Mouse (Mus musculus) layer of hippocampus, adult 11-12 months (tissue): ENCODE measurements at regions not wholly inside any gene's neighbourhood (a gene's known extent, or its start where the extent isn't known, plus 50 kb on each side); places are given as distances from the start of the nearest gene placed in this dataset.
A peak's percentile ranks its signal among the peaks of the same experiment; 100 is the strongest.

Experiments used
- DNase-seq: peaks from one replicate; pipeline ENCODE4 v3.0.0; 2022; ENCODE audit warnings: low spot score

DNA sequence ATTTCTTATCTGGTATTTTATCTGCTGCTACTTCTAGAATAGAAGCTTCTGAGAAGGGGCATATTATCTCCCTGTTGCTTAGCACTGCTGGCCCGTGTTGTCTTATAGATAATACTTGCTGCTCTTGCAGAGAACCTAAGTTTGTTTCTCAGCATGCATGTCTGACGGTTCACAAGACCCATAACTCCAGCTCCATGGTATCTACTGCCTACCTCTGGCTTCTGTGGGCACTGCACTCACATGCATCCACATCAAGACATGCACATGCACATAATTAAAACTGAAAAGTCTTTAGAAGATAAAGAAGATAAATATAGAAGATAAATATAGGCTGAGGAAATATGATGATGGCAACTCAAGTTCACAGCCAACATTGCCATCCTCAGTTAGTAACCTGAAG is 667.8 kb upstream of the Tmem132c start:
- DNase-seq, result no peak

- no peak for DNase-seq
These were observed 643.8 kb upstream of the Tmem132c start for GRCm38 (mm10) chr5:126597786-126598330.

DNA sequence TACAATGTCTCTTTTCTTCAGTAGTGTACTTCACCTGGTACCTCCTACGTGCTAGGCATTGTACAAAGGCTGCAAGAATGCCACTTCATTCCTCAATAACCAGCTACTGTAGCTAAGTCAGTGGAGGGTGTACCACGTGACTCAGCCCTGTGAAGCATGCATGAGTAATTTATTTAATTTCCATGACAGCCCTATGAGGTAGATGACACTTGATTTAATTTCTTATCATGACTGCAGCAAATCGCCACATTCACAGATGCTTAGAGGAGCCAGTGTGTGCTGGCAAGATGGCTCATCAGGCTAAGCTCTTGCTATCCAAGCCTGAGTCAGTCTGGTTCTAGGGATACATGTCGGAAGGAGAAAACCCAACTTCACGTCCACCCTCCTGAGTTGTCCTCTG is 642.0 kb upstream of the Tmem132c start:
- no peak for DNase-seq

DNA sequence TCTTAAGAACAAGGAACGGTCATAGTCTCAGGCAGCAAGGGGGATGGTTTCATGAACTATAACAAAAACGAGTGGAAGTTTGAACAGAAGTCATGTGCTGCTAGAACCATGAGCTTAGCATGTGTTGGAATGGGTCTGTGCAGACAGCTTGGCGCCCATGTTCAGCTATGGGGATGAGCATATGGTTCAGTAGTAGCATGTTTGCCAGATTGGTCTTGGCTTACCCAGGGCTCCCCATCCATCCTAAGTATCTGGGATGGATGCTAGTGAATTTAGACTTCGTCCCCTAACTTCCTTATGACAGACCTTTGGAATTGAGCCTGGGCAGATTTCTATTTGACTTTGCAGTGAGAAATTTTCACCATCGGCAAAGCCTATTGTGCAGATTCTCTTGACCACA is 634.9 kb upstream of the Tmem132c start:
- DNase-seq, result no peak

DNA sequence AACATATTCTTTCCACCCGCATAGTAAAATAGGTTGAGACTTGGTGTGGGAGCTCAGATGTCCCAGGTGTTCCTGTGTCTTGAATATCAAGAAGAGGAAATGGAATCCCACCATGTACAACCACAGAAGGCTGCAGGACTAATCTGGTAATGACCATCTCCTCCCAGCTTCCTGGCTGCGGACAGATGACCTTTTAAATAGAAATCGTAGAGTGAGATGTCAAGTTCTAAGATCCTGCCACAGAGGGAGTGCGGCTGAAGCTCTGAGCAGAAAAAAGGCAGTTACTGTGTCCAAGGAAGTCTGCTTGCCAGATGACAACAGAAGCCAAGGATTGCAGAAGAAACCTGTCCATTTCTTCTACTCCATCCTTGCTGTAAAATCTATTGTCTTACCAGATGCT is 629.0 kb upstream of the Tmem132c start:
- DNase-seq, result no peak

GRCm38 (mm10) chr5:126622551-126622950 is 619.1 kb upstream of the Tmem132c start:
- DNase-seq, result no peak

- DNase-seq, result peak; percentile 72
These were observed 618.4 kb upstream of the Tmem132c start for GRCm38 (mm10) chr5:126623205-126623604.

- no peak for DNase-seq
These were observed 611.8 kb upstream of the Tmem132c start for GRCm38 (mm10) chr5:126629826-126630225.

DNA sequence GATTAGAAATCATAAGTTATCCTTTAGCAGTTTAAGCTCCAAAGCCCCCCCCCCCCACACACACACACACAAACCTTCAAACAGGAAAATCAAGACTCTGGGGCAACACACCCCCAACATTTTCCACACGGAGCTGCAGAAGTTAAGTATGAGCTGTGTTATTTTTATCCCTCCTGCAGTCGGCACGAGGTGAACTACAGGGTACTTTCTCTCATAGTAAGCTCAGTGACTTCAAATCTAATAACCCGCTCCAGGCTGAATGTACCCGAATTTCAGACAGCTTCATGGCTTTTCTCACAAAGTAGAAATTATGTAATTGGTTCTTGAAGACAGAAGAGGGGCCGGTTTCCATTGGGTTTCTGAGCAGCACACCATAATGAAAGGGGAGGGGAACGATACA is 591.2 kb upstream of the Tmem132c start:
- DNase-seq, result no peak

GRCm38 (mm10) chr5:126651367-126651766 is 590.2 kb upstream of the Tmem132c start:
- no peak for DNase-seq

GRCm38 (mm10) chr5:126662648-126663047 is 579.0 kb upstream of the Tmem132c start:
- DNase-seq, result no peak

DNA sequence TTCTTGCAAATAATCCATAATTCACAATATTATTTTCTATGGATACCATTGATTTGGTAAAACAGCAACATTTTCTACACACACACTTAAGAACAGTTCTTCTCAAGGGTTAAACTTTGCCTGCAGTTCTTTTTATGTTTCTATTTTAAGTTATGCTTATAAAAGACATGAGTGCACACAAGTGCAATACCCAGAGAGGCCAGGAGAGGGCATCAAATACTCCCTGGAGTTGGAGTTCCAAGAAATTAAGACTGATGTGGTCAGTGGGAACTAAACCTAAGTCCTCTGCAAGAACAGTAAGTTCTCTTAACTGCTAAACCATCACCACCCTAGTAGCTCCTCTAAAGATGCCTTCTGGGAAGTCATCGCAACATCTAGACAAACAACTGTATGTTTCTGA is 570.5 kb upstream of the Tmem132c start:
- peak; percentile 62 for DNase-seq

DNA sequence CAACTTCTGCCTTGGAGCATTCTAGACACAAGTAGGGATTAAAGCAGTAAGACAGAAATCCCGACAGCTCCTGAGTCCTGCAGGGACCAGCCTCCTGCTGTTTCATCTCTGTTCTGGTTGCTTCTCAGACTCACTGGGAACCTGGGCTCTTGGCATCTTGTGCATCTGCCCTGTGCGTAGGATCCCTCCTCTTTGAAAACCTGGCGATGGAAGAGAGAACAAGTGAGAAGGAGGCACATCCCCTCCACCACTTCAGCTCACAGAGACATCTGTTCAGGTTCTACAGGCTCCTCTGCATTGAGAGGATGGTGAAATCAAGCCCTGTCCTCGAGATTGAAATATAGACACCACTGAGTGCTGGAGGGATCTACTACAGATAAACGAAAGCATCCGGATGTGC is 561.3 kb upstream of the Tmem132c start:
- DNase-seq, result no peak

DNA sequence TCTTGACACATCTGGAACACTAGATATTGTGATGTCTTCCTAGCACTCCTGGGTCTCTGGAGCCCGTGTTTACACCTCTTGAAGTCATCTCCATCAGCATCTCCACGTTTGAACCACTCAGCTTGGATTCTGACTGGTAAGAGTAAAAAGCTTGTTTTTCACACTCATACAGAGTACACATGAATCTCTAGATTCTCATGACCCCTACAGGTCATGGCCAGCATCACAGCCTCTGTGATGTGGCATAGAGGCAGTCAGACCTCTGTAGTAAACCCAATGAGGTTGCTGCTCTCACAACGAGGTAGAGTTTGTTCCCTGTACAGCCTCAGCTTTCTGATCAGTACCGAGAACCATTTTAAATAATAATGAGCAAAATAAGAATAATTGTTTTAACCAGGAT is 542.3 kb upstream of the Tmem132c start:
- DNase-seq, result peak; percentile 42

DNA sequence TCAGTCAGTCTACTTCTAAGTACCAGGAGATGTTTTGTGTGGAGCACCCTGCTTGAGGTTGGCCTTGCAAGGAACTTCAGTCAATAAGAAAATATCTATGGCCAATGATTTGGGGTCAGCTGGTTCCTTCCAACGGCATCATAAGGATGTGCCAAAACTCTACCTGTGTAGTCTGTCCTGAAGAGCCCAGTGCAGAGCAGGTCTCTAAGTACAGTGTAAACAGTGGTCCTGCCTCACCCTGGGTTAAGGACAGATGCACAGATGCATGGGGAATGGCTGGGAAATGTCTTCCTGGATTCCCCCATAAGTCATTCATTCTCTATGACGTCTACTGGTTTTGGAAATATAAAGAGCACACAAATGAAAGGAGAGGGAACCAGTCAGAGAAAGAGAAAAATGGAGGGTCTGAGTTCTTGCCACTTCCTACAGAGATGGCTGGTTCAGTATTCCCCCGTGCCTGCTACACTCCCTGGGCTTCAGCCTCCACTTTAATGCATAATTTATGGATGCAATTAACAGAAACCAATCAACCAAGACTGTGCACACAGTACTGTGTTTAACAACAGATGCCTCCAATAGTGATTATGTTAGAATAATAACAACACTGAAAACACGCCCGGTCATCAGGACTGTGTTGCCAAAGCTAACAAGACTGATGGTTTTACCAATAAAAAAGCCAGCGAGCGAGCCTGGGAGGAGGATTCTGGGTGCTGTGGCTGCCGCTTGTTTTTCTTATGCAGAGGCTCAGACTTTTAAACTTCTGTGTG is 537.9 kb upstream of the Tmem132c start:
- no peak for DNase-seq

DNA sequence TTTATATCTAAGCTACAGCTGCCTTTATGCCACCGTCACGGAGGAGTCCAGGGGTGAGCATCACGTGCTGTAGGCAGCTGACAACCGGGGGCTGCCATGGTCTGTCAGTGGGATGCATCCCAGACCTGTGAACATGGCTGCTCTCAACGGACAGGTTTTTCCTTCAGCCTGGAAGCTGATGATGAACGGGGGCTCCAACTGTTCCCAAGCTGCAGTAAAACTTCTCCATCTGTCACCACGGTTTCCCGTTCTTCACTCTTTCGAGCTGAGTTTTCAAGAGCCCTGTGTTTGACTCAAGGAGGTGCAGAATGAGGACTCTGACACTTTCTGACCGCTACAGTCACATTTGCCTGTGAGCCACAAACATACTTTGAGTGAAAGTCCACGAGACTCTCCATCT is 535.7 kb upstream of the Tmem132c start:
- no peak for DNase-seq

DNA sequence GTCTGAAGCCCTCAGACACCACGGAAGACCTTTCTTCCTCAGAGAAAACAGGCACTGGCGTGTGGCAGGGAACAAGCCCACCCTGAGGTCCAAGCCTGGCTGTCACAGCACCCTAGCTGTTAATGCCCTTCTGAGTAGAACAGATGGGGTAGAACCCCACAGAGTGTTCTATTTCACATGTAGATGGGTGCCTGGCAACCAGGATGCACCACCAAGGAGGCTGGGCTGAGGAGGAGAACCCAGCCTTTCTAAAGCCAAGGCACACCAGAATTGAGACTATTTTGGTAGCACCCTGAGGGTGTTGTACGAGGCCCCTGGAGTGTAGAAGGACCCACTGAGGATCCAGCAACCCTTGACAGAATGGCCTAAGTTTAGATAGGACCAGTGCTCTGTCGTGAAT is 534.9 kb upstream of the Tmem132c start:
- no peak for DNase-seq

DNA sequence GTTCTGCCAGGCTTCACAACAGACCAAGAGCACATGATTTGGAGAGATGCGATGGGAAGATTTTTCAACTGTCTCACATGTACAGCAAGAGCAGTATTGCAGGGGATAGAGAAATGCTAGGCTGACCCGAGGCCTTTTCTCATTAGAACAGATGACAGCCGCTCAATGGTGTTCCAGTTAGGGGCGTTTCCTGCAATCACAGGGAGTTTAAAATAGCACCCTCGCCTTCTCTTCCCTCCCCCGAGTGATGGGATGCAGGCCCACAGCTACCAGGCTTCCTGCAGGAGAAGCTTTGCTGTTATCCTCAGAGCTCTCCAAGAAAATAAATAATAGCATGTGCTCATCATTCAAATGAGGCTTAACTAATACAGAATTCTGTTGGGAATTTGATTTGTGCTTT is 526.9 kb upstream of the Tmem132c start:
- DNase-seq, result no peak

GRCm38 (mm10) chr5:126718421-126718820 is 523.2 kb upstream of the Tmem132c start:
- DNase-seq, result no peak

DNA sequence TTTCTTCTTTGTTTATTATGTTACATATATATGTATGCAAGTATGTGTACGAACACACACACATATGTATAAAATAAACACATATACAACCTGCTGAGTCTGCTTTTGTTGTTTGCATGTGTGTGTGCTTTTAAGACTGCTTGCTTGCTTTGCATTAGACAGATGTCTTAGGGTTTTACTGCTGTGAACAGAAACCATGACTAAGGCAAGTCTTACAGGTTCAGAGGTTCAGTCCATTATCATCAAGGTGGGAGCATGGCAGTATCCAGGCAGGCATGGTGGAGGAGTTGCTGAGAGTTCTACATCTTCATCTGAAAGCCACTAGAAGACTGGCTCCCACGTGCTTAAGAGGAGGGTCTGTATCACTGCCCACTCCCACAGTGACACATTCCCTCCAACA is 520.3 kb upstream of the Tmem132c start:
- DNase-seq, result no peak

- DNase-seq, result no peak
These were observed 518.0 kb upstream of the Tmem132c start for GRCm38 (mm10) chr5:126723304-126724295.

DNA sequence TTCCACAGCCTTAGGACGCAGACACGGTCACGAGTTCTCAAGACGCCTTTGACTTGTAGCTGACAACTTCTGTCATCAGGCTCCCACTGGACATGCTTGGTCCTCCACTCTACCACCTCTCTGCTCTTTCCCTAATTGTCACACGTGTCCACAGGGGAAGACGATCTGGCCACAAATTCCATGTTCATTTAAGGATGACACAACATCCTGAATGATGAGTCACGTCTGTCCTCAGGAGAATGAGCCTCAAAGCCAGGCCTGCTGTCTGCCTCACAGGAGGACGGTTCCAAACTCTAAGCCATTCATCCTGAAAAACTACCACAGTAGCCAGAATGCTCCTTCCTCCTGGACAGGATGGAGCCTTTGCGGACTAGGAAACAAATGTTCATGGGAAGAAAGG is 517.3 kb upstream of the Tmem132c start:
- DNase-seq, result no peak

DNA sequence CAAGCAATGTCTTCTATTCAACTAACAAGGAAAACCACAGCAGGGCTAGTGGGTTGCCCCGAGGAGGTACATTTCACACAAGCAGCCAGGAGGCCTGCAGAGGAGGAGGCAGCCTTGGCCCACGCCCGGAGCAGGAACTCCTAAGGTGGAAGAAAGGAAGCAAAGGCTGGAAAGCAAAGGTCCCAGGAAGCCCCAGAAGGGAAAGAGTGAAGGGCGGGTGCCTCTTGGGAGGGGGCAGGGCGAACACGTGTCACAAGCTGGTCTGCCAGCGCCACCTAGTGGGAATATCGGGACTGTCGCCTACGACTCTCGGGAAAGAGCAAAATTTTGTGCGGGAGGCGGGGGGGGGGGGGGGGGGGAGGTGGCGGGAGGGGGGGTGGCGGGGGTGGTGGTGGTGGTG is 508.1 kb upstream of the Tmem132c start:
- DNase-seq, result peak; percentile 86
